Mouse (Mus musculus): ENCODE measurements around the gene Cryzl1.

- TF ChIP-seq CTCF (IDR thresholded peaks at IDR 0.05; ENCODE audit: control insufficient read depth, insufficient read depth, insufficient read length), result no peak
- TF ChIP-seq CEBPB (IDR thresholded peaks at IDR 0.05; ENCODE audit: low read depth), result no peak
These were observed 37.0 kb upstream of the Cryzl1 start for GRCm38 (mm10) chr16:91765816-91766210.

Data from C2C12 (cell line).